Mouse (Mus musculus): ENCODE measurements at regions not wholly inside any gene's neighbourhood (a gene's known extent, or its start where the extent isn't known, plus 50 kb on each side); places are given as distances from the start of the nearest gene placed in this dataset.

GRCm38 (mm10) chr2:166474601-166475000, 239.0 kb downstream of the Prex1 start:
- TF ChIP-seq CTCF (IDR thresholded peaks at IDR 0.05; ENCODE audit: low read depth) (no peak), EP300 (IDR thresholded peaks at IDR 0.05; ENCODE audit: low read depth) (no peak)

Measured in liver, postnatal 0 days (tissue).